Mouse (Mus musculus) heart, postnatal 14 days (tissue): ENCODE data around the gene Rps13. TPM values are rescaled to one million over a fixed set of nuclear protein-coding genes. Genes with fewer than 3 reads are reported as not detected.
"Not testable (repeated sequence)": the region's sequence is repeated elsewhere in the genome, so short reads cannot be mapped to it uniquely, and the experiment has no call there.

ENCODE experiments used
- DNase-seq, 2 experiments: peaks; one replicate each; pipeline ENCODE4 v3.0.0; 2021 to 2022
- intact Hi-C: fragments of 180-260 bp; cut with DNase I; formaldehyde crosslinking; loops from one replicate; pipeline ENCODE4 v1.15.1; 2025
- long read RNA-seq, 2 experiments: library from polyadenylated mRNA; stranded (forward); transcript quantifications; one replicate each; pipeline ENCODE4 v2.0.0; 2021
- total RNA-seq, 2 experiments: library from RNA; stranded (reverse); gene quantifications; 2 replicates each; pipeline ENCODE4 v1.2.3; 2021

Rps13 gene
- 100 to 1,000 TPM; 300 to 317 TPM for total RNA-seq
- long read RNA-seq, experiment 1, transcript Rps13-201 (6 exons, 589 nt) = major isoform, 79 of 80 reads
- long read RNA-seq, experiment 1, partial matches to known transcripts = 0 of 80 reads
- long read RNA-seq, experiment 1, other reads (novel, unspliced or antisense) = 1 of 80 reads
- long read RNA-seq, experiment 2, transcript Rps13-201 (6 exons, 589 nt) = major isoform, 61 of 61 reads
- long read RNA-seq, experiment 2, partial matches to known transcripts = 0 of 61 reads
- long read RNA-seq, experiment 2, other reads (novel, unspliced or antisense) = 0 of 61 reads

- intact Hi-C loops = loop anchor here (5.0 kb wide), 1 partner anchor 108 kb away; the partner anchor contains the start of gene Pik3c2a
- peak; percentile 97 to 98 for DNase-seq
Observed at GRCm38 (mm10) chr7:116333713-116334668, at the start of gene Rps13. Gene Rps13, minus strand, starts transcription at chr7:116334195.

- intact Hi-C loops, DNase-seq: not testable (repeated sequence)
Observed at GRCm38 (mm10) chr7:116379181-116379580, 45.2 kb upstream of the Rps13 start.

- intact Hi-C loops = no loop called here
- DNase-seq = no peak
Observed at GRCm38 (mm10) chr7:116374284-116374683, 40.3 kb upstream of the Rps13 start.

GRCm38 (mm10) chr7:116336226-116336625 lies 2.2 kb upstream of the Rps13 start:
- intact Hi-C loops = loop anchor here (5.0 kb wide), 1 partner anchor 271 kb away; no protein-coding TSS in a partner anchor
- peak; percentile 63 to 76 for DNase-seq

- no peak for DNase-seq
- intact Hi-C loops = loop anchor here (5.0 kb wide), 1 partner anchor 272 kb away; no protein-coding TSS in a partner anchor
Observed at GRCm38 (mm10) chr7:116335133-116335532, 1.1 kb upstream of the Rps13 start.

GRCm38 (mm10) chr7:116334669-116335038 lies 659 bp upstream of the Rps13 start:
- DNase-seq = no peak
- intact Hi-C loops = loop anchor here (5.0 kb wide), 2 partner anchors 108 to 273 kb away; partner anchors contain the start of gene Pik3c2a

- intact Hi-C loops = loop anchor here (5.0 kb wide), 1 partner anchor 111 kb away; the partner anchor contains the start of gene Pik3c2a
- no peak for DNase-seq
Observed at GRCm38 (mm10) chr7:116331246-116331645, 2.7 kb downstream of the Rps13 start.

GRCm38 (mm10) chr7:116329858-116330257 lies 4.1 kb downstream of the Rps13 start:
- intact Hi-C loops = loop anchor here (5.0 to 10.0 kb wide), 2 partner anchors 112 to 195 kb away; partner anchors contain the start of gene Pik3c2a
- DNase-seq = no peak

- intact Hi-C loops = loop anchor here (10.0 kb wide), 1 partner anchor 194 kb away; no protein-coding TSS in a partner anchor
- DNase-seq = no peak
Observed at GRCm38 (mm10) chr7:116328777-116329176, 5.2 kb downstream of the Rps13 start.

- intact Hi-C loops = loop anchor here (10.0 kb wide), 1 partner anchor 193 kb away; no protein-coding TSS in a partner anchor
- no peak for DNase-seq
Observed at GRCm38 (mm10) chr7:116327901-116328300, 6.1 kb downstream of the Rps13 start.

GRCm38 (mm10) chr7:116323331-116323964 lies 10.5 kb downstream of the Rps13 start:
- intact Hi-C loops = loop anchor here (2.0 to 10.0 kb wide), 4 partner anchors 61 to 189 kb away; no protein-coding TSS in a partner anchor
- DNase-seq = peak; percentile 72 to 81

- no peak for DNase-seq
- intact Hi-C loops = no loop called here
Observed at GRCm38 (mm10) chr7:116309456-116309855, 24.5 kb downstream of the Rps13 start.

GRCm38 (mm10) chr7:116308632-116308991 lies 25.4 kb downstream of the Rps13 start:
- intact Hi-C loops = no loop called here
- DNase-seq = no peak

- peak; percentile 24 to 34 for DNase-seq
- intact Hi-C loops = no loop called here
Observed at GRCm38 (mm10) chr7:116307871-116308631, 25.9 kb downstream of the Rps13 start, which contains the start of gene Plekha7. Gene Plekha7, minus strand, starts transcription at chr7:116308376.

- intact Hi-C loops = no loop called here
- DNase-seq = peak; percentile 68 to 69
Observed at GRCm38 (mm10) chr7:116307099-116307870, 26.7 kb downstream of the Rps13 start.

- no peak for DNase-seq
- intact Hi-C loops = no loop called here
Observed at GRCm38 (mm10) chr7:116306601-116307000, 27.4 kb downstream of the Rps13 start.

GRCm38 (mm10) chr7:116301661-116302311 lies 32.2 kb downstream of the Rps13 start:
- intact Hi-C loops = no loop called here
- DNase-seq = peak; percentile 12 to 27

GRCm38 (mm10) chr7:116301144-116301543 lies 32.9 kb downstream of the Rps13 start:
- intact Hi-C loops = no loop called here
- no peak for DNase-seq
